Mouse (Mus musculus) cerebellum, adult 9-11 months (tissue): ENCODE results near the gene Cadps2.

Source experiments
- DNase-seq: peaks from one replicate; pipeline ENCODE4 v3.0.0; 2022

The Cadps2 gene

DNA sequence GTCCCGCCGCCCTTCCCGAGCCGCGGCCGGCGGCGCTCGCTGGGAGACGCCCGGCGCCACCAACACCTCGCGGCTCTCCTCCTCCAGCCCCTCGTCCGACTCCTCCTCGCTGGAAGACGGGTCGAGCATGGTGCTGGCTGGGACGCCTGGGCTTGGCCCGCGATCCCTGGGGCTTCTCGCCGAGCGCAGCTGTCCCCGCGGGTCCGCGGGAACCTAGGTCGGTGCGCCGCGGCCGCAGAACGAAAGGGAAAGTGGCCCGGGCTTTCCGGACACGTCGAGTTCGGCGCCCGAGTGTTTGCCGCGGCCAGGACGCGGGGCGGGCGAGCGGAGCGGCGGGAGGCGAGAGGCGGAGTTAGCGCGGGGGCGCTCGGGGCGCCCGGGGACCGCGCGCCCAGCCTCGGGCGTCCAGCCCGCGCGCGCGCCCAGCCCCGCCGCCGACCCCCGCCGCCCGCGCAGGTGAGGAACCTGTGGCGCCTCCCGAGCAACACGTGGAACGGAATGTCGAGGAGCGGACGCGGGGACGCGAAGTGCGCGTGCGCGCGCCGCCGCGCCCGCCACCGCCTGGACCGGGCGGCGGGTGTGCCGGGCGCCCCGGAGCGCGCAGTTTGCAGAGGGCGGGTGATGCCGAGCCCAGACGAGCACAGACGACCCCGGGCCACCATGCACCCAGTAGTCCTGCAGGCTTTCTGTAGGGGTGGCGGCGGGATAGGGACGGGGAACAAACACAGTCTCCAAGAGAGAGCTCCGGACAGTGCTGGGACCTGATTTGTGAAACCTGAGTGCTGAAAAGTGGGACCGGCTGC lies at the start of gene Cadps2:
Gene Cadps2 (minus strand): TSS at position 413 of the 803 bp plus-strand sequence.
- DNase-seq: peak; percentile 79

DNA sequence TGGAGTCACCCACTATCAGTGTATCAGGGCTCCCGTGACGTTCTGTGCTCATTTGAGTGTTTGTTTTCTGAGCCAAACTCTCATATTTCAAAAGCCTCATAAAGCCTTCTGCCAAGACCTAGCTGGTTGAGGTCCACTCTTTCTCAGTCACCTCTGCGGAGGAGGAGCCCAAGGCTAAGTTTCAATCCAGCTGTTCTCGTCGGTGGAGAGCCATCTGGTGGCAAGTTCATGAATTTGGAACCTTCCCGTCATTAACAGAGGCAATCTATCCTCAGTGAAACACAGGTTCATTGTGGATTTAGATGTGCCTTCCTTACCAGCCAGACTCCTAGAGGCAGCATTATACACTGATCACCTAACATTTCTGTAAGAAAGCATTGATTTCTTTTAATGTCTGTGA lies 47.2 kb upstream of the Cadps2 start:
- no peak for DNase-seq

DNA sequence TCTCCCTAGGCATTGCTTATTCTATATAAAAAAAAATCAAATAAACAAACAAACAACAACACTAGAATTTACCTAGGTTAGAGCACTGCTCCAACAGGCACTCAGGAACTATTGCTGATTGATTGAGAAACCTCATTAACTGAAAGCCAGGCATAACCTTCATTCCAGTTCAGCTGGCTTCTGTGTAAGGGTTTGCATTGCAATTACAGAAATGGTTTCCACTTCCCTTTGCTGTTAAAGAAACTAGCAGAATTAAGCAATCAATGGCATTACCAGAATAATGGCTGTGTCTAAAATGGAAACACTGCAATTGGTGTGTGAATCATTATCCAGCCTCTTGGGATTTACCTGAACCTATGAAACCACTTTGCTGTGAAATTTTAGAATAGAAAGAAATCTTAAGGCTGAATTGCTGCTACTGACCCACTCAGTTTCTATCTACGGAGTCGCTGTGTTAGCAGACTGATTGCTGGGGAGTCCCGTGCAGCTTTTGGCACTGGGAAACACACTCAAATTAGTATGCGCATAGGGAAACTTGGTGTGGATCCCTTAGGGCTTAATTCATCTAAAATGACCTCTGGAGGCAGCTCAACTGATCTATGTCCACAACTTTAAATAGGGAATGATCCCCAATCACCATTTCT lies 37.7 kb upstream of the Cadps2 start:
- no peak for DNase-seq

DNA sequence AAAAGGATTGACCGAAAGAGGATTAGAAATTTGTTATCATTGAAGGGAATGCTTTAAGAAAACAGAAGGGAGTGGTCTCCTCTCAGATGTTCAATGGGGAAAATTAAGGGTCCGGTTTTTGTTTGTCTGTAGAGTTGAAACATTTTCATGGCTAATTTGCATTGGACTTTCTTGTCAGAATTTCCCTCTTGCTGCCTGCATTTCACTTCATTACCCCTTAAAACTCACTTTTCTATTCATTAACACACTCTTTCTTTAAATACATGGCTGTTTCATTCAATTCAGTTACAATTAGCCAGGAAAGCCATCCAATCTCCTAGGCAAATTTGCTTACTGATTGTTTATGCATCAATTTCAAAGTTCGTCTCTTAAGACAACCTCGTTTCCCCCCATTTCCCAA lies 37.1 kb upstream of the Cadps2 start:
- DNase-seq: no peak

DNA sequence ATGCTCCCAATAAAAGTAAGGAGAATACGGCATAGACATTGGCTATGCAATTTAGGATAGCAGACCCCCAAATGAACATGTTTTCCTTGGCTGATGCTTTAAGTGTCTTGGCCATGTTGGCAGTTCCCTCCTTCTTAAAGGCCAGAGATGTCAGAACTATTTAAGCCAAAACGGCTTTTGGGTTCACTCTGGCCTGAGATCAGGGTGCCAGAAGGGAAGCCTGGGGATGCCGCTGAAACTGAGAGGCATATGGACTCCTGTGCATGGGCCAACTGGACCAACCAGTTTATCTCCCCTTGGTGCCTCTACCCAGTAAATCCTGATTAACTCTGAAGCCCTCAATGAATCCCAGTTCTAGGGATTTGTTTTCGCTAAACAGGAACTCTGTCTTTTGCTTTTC lies 34.6 kb upstream of the Cadps2 start:
- DNase-seq: peak; percentile 92

DNA sequence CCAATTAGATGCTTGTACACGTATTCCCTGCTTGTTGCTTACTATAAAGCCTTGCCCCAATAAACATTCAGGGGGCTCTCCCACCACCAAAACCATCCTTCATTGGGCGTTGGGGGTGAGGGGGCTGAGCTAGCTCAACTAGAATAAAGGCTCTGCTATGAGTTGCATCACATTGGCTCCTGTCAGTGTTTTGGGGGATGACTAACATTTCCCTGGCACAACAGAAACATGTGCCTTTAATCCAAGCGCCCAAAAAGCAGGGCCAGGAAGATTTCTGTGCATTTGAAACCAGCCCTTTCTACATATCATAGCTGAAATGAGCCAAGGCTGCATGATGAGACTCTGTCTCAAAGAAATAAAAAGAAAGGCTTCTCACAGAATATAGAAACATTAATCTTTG lies 34.0 kb upstream of the Cadps2 start:
- DNase-seq: no peak

DNA sequence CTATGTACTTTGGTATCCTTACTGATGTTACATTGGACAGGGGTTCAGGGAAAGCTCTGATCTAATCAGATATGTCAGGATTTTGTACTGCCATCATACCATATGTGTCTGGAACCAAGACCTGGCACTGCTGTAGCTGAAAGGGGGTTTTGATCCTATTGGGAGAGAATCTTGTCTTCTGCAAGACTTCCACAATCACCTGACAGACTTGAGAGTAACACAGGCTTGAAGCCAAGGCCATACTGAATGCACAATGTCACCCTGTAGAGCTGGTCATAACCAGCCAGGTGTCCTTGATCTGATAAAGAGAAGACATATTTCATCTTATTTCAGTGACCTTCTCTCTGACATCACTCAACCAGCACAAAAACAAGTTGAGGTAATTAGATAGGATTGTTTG lies 30.8 kb upstream of the Cadps2 start:
- no peak for DNase-seq

DNA sequence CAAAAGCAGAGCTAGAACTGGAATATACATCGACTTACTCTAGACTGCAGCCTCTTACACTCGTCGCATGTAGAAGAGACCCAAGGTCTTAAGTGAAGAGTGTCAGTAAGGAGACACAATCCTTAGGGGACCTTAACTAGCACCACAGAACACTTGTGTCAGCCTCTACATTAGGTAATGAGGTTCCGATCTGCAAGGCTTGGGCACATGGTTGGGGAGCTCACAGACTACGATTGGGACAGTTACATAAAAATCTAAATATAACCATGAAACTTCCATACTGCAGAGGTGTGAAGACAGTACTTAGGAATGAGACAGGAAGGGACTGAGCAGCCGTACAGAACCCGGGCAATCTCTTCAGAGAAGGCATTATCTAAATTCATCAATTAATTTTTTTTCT lies 27.1 kb upstream of the Cadps2 start:
- no peak for DNase-seq

DNA sequence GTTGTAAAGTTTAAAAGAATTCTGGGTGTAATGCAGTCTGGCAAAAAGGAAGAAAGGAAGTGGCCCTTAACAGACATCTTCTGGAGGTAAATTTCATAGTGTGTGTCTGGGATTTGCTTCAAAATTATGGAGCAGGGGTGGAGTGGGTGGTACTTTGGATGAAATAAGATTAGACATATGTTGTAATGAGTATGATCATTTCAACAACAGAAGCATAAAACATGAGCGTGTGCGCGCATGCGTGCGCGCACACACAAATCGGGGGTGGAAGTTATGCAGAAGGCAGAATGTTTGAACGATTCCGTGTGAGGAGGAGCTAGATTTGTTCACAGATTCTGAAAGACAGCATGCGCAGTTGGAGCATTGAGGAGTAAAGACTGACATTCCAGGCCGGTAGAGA lies 14.2 kb upstream of the Cadps2 start:
- no peak for DNase-seq

DNA sequence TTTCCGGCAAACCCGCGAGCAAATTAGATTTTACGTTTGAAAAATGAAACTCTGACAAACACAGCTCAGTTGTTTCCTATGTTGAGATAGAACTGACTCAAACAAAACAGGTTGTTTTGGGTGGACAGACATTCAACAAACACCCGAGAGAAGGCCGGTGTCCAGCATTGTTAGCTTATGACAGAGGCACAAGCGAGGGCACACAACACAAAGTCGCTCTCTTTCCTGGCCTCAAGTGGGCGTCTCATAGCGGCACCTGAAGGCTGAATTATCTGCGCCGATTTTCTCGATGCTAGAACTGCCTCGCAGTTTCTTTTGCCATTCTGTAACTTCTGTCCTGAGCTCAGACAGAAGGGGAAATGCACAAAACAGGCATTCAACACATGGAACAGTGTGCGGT lies 780 bp upstream of the Cadps2 start:
- peak; percentile 71 for DNase-seq

DNA sequence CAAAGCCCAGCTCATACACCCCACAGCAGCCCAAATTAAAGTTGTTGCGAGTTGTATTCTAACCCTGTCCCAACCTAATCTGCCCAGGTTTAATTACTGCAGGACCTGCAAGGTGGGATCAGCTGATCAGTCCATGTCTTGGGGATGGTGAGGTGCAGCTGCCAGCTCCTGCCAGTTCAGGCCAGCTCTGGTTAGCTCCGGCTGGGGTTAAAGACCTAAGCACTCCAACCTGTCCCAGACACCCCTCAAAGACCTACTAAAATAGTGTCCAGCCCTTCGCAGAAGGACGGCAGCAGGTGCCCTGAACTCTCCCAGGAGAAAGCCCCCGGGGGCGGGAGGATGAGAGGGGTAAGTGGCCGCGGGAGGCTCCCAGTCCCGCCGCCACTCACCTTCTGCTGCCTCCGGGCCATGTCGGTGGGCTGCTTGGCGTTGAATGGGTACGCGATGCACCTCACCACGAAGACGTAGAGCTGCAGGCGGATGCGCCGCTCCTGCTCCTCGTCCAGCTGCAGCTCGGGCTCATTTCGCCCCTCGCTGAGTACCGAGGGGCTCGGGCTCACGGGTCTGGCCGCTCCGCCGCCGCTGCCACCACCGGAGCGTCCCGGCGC lies 716 bp downstream of the Cadps2 start:
- DNase-seq: peak; percentile 74

DNA sequence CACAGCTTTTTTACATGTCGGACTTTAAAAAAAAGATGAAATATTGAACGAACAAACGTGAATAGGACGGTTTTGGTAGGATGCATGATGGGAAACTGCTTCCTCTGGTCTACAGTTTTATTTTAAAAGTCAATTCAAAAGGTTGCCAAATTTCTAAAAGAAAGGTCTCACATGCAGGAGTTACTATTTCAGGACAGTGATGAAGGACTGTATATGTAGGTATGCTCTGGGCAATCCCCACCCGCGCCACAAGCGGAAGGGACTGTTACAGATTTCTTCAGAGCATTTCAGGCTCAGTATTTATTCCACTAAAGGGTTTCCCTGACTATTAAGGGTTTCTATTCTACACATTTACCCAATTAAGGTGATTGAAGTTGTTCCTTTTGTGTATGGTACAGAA lies 1.6 kb downstream of the Cadps2 start:
- DNase-seq: no peak

DNA sequence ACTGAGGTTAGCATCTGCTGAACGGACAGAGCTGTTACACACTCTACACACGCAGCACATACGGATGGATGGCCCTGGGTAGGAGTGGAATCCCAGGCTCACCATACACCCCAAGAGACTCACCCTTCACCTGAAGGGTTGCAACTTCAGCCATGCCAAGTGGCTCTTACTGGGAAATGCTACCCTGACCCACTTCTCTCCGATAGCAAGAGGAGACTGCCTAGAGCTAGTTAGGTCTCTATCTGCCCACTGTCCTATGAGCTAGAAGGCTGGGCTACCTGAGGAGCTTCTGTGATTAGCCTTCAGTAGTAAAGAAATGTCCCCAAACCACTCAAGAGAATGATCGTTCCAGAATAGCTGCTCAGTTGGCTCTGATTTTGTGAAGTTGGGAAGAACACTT lies 2.1 kb downstream of the Cadps2 start:
- peak; percentile 53 for DNase-seq

DNA sequence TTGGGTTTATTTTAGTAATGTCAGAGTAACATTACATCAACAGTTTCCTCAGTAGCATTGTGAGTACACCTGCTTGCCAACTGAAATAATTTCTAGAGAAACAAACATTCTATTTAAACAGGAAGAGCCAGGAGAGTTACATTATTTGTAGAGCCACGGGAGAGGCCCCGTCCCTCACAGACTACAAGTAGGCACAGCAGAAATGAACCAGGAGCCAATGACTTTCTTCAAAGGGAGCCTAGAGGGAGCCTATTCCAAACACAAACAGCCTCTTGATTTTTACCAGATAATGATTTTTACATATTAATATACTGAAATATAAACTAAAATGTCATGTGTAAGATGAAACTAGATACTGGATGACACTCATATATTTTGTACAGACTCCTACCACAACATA lies 2.5 kb downstream of the Cadps2 start:
- DNase-seq: no peak

DNA sequence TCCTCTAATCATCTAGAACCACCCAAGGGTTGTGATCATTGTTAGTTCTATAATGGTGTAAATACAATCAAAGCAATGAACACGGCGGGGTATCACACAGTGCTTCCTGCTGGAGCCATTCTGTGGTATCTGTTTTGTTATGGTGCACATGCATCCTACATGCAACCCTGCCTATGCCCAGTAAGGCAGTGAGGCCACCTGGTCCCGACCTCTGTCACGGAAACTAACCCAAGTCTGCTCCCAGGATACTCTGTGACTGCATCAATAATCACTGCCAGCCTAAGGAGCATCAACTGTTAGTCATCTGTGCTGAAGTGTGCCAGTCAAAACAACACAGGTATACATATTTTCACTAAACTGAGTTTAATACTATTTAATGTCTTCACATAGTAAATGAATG lies 3.7 kb downstream of the Cadps2 start:
- peak; percentile 58 for DNase-seq

DNA sequence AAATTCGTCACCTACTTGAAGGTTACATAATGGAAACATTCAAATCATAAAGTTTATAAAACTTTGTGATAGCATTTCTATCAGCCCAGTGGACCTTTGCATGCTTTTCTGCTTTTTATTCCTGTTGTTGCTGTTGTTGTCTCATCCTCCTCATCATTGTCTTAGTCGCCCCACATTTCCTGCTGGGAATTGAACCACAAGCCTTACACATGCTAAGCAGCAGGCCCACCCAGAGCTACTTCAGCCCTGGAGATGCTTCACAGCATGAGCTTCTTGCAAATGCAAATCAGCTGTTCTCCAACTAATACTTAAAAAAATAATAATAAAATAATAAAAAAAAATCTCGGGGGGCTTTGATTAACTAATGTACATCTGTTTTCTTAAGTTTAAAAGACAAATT lies 8.5 kb downstream of the Cadps2 start:
- DNase-seq: no peak

DNA sequence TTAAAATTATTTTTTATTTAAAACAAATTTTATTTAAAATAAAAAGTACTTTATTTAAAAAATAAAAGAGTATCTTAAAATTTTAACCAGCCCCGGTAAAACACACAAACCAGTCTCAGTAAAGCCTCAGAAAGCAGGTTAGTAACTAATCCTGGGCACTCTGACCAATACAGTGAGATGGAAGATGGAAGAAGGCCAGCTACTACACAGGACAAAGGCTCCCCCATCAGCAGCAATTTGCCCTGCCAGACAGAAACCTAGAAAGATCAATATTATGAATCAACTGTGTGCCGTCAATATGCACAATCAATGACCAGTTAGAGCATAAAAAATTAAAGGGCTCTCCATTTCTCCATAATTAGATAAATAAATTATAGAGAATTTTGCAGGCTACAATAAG lies 9.9 kb downstream of the Cadps2 start:
- no peak for DNase-seq

DNA sequence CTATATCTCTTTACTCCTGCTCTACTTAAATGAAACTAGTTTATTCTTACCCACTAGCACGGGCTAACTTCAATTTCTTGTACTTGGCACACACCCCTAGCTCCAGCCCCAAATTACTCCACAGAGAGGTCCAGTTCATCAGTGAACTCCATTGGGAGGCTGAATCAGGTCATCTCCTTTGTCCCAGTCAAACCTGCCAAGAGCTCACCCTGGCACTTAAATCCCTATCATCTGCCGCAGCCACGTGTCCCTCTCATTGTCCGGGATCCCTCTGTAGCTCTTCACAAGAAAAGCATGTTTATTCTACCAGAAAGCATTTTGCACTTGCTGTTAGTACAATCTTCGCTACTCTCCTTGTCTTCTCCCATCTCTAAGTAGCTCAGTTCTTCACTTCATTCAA lies 17.4 kb downstream of the Cadps2 start:
- DNase-seq: peak; percentile 83

DNA sequence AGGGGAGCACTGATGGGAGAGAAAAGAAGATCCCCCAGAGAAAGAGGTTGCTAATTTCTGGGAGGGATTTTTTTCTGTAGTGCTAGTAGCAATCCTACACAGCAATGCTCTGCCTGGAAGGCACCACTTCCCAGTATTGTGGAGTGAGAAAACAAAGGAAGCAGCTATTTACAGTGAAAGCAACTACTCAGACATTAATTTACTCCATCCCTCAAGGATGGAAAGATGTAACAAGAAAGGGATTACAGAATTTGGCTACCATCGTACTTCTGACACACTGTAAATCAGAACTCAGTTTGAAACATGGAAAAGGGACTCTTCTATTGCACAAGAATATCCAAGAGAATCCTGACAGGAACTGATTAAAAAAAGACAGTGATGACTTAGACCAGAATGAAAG lies 29.1 kb downstream of the Cadps2 start:
- no peak for DNase-seq

DNA sequence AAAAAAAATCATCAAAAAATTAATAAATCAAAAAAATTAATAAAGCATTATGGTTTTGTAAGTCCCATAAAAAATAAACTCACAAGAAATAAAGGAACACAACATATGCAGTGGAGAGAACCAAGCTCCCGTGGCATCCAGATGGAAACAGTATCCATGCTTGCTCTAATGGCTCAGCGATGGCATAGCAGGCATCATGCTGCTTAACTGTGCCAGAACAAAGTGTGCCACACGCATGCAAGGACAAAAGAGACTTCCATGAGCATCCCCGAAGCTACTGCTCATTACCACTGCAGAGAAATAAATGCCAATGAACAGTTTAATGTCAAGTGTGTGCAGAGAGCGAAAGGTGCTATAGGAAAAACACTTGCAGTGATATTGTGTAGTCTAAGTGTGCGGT lies 29.9 kb downstream of the Cadps2 start:
- no peak for DNase-seq

DNA sequence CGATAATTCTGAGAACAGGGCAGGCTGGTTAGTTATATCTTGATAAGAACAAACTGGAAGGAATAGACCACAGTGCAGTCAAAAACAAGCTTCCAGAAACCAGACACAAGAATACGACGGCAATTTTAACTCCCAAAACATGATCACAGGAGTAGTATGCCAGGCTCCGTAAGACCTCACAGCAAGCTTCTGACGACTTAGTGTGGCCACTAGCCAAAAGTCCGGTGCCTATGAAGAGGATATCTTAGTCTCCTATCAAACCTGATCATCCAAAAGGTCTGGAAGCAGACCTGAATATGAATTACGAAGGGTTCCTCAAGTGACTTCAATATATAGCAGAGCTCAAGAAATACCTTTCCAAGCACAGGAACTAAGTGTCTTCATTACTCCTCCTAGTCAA lies 33.9 kb downstream of the Cadps2 start:
- DNase-seq: peak; percentile 32

DNA sequence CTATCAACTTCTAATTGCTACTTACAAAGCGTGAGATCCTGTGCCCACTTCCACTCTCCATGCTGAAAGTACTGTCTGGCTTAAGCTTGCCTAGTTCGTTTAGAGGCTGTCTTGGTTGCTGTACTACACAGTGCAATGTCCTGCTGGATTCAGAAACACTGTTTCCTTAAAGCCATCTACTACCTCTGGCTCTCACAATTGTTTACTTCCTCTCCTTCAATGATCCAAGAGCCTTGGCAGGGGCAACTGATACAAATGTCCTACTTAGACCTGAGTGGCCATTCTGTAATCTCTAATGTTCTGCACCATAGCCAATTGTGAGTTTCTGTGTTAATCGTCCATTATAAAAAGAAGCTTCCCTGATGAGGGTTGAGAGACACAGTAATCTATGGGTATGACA lies 47.4 kb downstream of the Cadps2 start:
- DNase-seq: no peak

DNA sequence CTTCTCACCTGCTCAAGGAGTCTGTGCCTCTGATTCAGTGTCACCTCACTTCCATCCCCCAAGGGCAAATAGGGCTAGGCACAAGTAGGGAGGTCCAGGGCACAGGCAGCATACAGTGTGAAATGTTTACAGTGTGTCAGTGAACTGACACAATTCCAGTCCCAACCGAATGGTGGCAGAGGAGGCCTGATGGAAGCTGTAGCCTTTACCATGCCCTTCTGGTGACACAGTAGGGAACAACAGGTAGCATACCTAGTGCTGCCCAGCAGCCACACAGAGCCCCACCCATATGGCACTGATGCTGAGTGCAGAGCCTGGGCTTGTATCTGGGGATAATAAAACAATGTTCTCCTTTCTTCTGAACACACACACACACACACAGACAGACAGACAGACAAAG lies 61.6 kb downstream of the Cadps2 start:
- DNase-seq: peak; percentile 60

DNA sequence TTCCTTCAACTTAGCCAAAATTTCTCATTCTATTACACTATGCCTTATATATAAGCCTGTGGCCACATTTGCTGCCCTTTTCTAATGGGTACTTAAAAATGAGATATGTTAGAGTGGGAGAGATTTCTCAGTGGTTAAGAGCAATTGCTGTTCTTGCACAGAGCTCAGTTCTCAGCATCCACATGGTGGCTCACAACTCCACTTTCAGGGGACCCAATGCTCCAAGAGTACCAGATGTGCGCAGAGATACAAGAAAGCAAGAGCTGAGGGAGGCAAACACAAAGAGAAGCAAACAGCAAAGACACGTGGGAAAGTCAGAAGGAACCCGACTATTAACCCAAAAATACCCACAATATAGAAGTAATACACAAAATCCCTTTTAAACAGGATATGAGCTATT lies 77.0 kb downstream of the Cadps2 start:
- DNase-seq: no peak
